Mouse (Mus musculus): ENCODE results near the gene Rabl3.
A peak's percentile ranks its signal among the peaks of the same experiment; 100 is the strongest.

Gene Rabl3

GRCm38 (mm10) chr16:37539611-37540580 is at the start of gene Rabl3, which contains the start of gene Gtf2e1:
Rabl3 (plus strand) TSS chr16:37539885.
Gtf2e1 (minus strand) TSS chr16:37539789.
- peak; percentile 97 to 99 for DNase-seq (ENCODE audit: inconsistent age in 2 of 2, low spot score in 1 of 2)

GRCm38 (mm10) chr16:37495017-37495416 is 44.7 kb upstream of the Rabl3 start:
- DNase-seq (ENCODE audit: inconsistent age in 2 of 2, low spot score in 1 of 2), result no peak

GRCm38 (mm10) chr16:37498581-37498980 is 41.1 kb upstream of the Rabl3 start:
- DNase-seq (ENCODE audit: inconsistent age in 2 of 2, low spot score in 1 of 2), result no peak

GRCm38 (mm10) chr16:37504517-37504916 is 35.2 kb upstream of the Rabl3 start:
- DNase-seq (ENCODE audit: inconsistent age in 2 of 2, low spot score in 1 of 2), result peak in 1 of 2 experiments; percentile 49

GRCm38 (mm10) chr16:37506751-37507150 is 32.9 kb upstream of the Rabl3 start:
- no peak for DNase-seq (ENCODE audit: inconsistent age in 2 of 2, low spot score in 1 of 2)

- no peak for DNase-seq (ENCODE audit: inconsistent age in 2 of 2, low spot score in 1 of 2)
Measured at GRCm38 (mm10) chr16:37511489-37511888, 28.2 kb upstream of the Rabl3 start.

GRCm38 (mm10) chr16:37514644-37515043 is 25.0 kb upstream of the Rabl3 start:
- no peak for DNase-seq (ENCODE audit: inconsistent age in 2 of 2, low spot score in 1 of 2)

GRCm38 (mm10) chr16:37516376-37516993 is 23.2 kb upstream of the Rabl3 start:
- no peak for DNase-seq (ENCODE audit: inconsistent age in 2 of 2, low spot score in 1 of 2)

- DNase-seq (ENCODE audit: inconsistent age in 2 of 2, low spot score in 1 of 2), result no peak
Measured at GRCm38 (mm10) chr16:37517596-37518211, 22.0 kb upstream of the Rabl3 start.

- no peak for DNase-seq (ENCODE audit: inconsistent age in 2 of 2, low spot score in 1 of 2)
Measured at GRCm38 (mm10) chr16:37518662-37519061, 21.0 kb upstream of the Rabl3 start.

- no peak for DNase-seq (ENCODE audit: inconsistent age in 2 of 2, low spot score in 1 of 2)
Measured at GRCm38 (mm10) chr16:37519721-37520120, 20.0 kb upstream of the Rabl3 start.

- DNase-seq (ENCODE audit: inconsistent age in 2 of 2, low spot score in 1 of 2), result no peak
Measured at GRCm38 (mm10) chr16:37520190-37521040, 19.3 kb upstream of the Rabl3 start.

- DNase-seq (ENCODE audit: inconsistent age in 2 of 2, low spot score in 1 of 2), result no peak
Measured at GRCm38 (mm10) chr16:37522100-37522697, 17.5 kb upstream of the Rabl3 start.

- DNase-seq (ENCODE audit: inconsistent age in 2 of 2, low spot score in 1 of 2), result no peak
Measured at GRCm38 (mm10) chr16:37525121-37525520, 14.6 kb upstream of the Rabl3 start.

- no peak for DNase-seq (ENCODE audit: inconsistent age in 2 of 2, low spot score in 1 of 2)
Measured at GRCm38 (mm10) chr16:37526688-37527223, 12.9 kb upstream of the Rabl3 start.

GRCm38 (mm10) chr16:37530170-37530569 is 9.5 kb upstream of the Rabl3 start:
- DNase-seq (ENCODE audit: inconsistent age in 2 of 2, low spot score in 1 of 2), result no peak

GRCm38 (mm10) chr16:37532046-37532445 is 7.6 kb upstream of the Rabl3 start:
- no peak for DNase-seq (ENCODE audit: inconsistent age in 2 of 2, low spot score in 1 of 2)

GRCm38 (mm10) chr16:37533369-37534068 is 6.2 kb upstream of the Rabl3 start:
- DNase-seq (ENCODE audit: inconsistent age in 2 of 2, low spot score in 1 of 2), result no peak

- no peak for DNase-seq (ENCODE audit: inconsistent age in 2 of 2, low spot score in 1 of 2)
Measured at GRCm38 (mm10) chr16:37539240-37539610, 460 bp upstream of the Rabl3 start.

All from adrenal gland, adult (tissue).